Mouse (Mus musculus) megakaryocyte, embryonic 14.5 days (primary cell): ENCODE measurements around the gene Stard7. TPM values are rescaled to one million over a fixed set of nuclear protein-coding genes. Genes with fewer than 3 reads are reported as not detected.

Experiments used
- H3K27me3 ChIP-seq: replicated peaks from 2 replicates; pipeline ENCODE3; 2012; ENCODE audit warnings: inconsistent platforms
- H3K36me3 ChIP-seq: replicated peaks from 2 replicates; pipeline ENCODE3; 2012; ENCODE audit warnings: low read length, inconsistent platforms, mixed read lengths
- H3K4me1 ChIP-seq: 2 replicates; pipeline ENCODE4 v1.6.1; 2012; ENCODE audit warnings: inconsistent platforms
- H3K4me3 ChIP-seq: replicated peaks from 2 replicates; pipeline ENCODE3; 2012; ENCODE audit warnings: moderate library complexity, mild to moderate bottlenecking, inconsistent platforms
- H3K9me3 ChIP-seq: 2 replicates; pipeline ENCODE4 v1.6.1; 2012; ENCODE audit warnings: inconsistent platforms
- FLI1 ChIP-seq: IDR thresholded peaks from 2 replicates; pipeline ENCODE4 v1.6.1; 2012; ENCODE audit warnings: low read length, inconsistent platforms, mixed read lengths
- GATA1 ChIP-seq: IDR thresholded peaks from 3 replicates; pipeline ENCODE4 v1.6.1; 2012; ENCODE audit warnings: mixed read lengths, low read length, inconsistent platforms, borderline replicate concordance
- polyA plus RNA-seq: library from polyadenylated mRNA; stranded (reverse); fragments of >175 nt; gene quantifications from 2 replicates; pipeline ENCODE4 v1.2.3, GENCODE M21; 2012; ENCODE audit warnings: low replicate concordance; ENCODE audit not compliant: insufficient read depth

Stard7 gene
- polyA plus RNA-seq, 1 experiment, result 9.8 TPM

DNA sequence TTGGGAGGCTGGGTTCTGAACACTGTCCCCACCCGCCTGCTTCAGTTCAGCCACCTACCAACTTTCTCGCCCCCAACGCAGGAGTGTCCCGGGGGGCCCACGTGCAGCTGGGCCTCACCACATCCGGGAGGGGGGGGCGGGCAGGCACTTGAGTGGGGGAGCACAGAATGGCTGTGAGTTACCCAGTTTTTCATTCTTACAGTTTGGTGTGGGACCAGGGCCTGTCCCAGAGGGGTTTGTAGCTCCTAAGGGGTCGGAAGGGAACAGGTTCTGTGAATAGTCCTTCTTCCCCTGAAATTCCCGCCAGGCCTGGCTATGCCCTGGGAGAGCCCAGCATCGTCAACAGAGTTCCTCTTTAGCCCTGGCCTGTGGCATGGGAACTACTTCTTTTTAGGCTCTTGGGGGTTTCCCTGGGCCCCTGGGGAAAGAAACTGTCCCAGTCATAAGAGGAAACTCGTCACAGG is 65.1 kb downstream of the Stard7 start:
- Histone ChIP-seq H3K4me3 (peak overlapping the region; percentile 79), H3K27me3 (peaks cover 4% of the 10 kb centered on the region), H3K4me1 (peaks cover 92% of the 10 kb centered on the region), H3K36me3 (peaks cover 8% of the 10 kb centered on the region), H3K9me3 (no peaks in the 10 kb centered on the region)
- TF ChIP-seq FLI1 (no peak), GATA1 (no peak)

DNA sequence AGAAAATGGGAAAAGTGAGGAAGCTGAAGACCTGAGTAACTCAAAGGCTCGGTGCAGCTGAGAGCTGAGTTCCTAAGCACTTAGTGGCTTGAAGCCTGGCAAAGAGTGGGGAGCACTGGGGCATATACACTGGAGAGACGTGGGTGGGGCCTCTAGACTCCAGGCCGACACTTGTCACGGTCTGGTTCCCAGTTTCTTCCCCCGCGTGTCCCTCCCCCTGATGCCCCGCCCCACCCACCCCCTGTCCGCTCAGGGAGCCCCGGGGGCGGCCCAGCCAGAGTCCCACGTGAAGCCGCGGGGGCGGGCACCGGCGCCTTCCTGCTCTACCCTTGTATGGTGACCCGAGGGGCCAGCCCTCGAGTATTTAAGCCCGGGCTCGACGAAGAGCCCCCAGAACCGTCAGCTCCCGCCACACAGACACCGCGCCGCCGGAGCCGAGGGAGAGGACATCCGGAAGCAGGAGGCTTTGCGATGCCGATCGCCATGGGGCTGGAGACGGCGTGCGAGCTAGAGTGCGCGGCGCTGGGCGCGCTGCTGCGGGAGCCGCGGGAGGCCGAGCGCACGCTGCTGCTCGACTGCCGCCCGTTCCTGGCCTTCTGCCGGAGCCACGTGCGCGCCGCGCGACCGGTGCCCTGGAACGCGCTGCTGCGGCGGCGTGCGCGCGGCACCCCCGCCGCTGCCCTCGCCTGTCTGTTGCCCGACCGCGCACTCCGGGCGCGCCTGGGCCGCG is 65.9 kb downstream of the Stard7 start, which contains the start of gene Dusp2:
Gene Dusp2 (plus strand): TSS at position 393 of the 730 bp plus-strand sequence.
- Histone ChIP-seq H3K4me3 (peak within 1 kb of the TSS; percentile 96), H3K4me1 (peaks cover 91% of the 10 kb centered on the region)

DNA sequence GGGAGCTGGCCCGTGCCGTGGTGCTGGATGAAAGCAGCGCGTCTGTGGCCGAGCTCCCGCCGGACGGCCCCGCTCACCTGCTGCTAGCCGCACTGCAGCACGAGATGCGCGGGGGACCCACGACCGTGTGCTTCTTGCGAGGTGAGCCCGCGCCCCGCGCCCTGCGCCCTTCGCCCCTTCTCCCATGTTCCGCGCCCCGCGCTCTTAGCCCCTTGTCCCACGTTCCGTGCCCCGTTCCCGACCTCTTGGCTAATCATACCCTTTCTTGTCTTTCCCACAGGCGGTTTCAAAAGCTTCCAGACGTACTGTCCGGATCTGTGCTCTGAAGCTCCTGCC is 66.4 kb downstream of the Stard7 start:
- H3K4me1 ChIP-seq, result peaks cover 94% of the 10 kb centered on the region
- peak overlapping the region; percentile 96 for H3K4me3 ChIP-seq
- no peaks in the 10 kb centered on the region for H3K9me3 ChIP-seq
- H3K27me3 ChIP-seq, result peaks cover 5% of the 10 kb centered on the region
- TF ChIP-seq FLI1, result no peak
- TF ChIP-seq GATA1, result no peak
- peaks cover 8% of the 10 kb centered on the region for H3K36me3 ChIP-seq

More for the DNA sequence above, 65.9 kb downstream of the Stard7 start, which contains the start of gene Dusp2:
- TF ChIP-seq GATA1, result no peak
- no peak for TF ChIP-seq FLI1
- Histone ChIP-seq H3K27me3 (peaks cover 4% of the 10 kb centered on the region), H3K36me3 (peaks cover 8% of the 10 kb centered on the region), H3K9me3 (no peaks in the 10 kb centered on the region)

DNA sequence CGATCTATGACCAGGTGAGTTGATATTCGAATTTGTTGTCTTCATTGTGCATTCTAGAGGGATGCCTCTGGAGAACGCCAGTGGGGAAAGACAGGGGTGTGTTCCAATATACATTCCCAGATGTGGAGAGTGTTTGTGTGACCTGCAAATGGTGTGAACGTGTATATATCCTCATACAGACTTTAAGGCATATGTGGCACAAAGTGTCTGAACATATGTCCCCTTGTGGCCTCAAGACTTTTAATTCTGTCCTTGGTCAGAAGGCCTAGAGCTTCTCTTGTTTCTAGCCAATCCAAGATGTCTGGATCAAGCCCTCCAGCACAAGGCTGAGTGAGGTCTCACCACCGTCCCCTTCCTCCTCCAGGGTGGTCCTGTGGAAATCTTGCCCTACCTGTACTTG is 66.9 kb downstream of the Stard7 start:
- TF ChIP-seq GATA1, result no peak
- no peak for TF ChIP-seq FLI1
- Histone ChIP-seq H3K9me3 (no peaks in the 10 kb centered on the region), H3K36me3 (peaks cover 8% of the 10 kb centered on the region), H3K4me3 (peak overlapping the region; percentile 96), H3K4me1 (peaks cover 90% of the 10 kb centered on the region), H3K27me3 (peaks cover 9% of the 10 kb centered on the region)

DNA sequence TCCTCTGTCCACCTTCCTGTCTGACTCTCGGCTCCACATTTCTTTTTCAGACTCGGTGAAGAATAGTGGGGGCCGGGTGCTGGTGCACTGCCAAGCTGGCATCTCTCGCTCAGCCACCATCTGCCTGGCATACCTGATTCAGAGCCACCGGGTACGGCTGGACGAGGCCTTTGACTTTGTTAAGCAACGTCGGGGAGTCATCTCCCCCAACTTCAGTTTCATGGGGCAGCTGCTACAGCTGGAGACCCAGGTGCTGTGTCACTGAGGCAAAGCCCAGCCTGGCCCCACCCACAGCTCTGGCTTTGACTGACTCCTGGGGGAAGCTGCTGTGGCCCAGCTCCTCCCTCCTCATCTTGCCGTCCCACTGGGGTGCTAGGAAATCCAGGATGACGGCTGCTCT is 67.5 kb downstream of the Stard7 start:
- Histone ChIP-seq H3K36me3 (peaks cover 8% of the 10 kb centered on the region), H3K4me3 (peak overlapping the region; percentile 96), H3K27me3 (peaks cover 11% of the 10 kb centered on the region), H3K4me1 (peaks cover 86% of the 10 kb centered on the region), H3K9me3 (no peaks in the 10 kb centered on the region)
- no peak for TF ChIP-seq GATA1
- no peak for TF ChIP-seq FLI1

DNA sequence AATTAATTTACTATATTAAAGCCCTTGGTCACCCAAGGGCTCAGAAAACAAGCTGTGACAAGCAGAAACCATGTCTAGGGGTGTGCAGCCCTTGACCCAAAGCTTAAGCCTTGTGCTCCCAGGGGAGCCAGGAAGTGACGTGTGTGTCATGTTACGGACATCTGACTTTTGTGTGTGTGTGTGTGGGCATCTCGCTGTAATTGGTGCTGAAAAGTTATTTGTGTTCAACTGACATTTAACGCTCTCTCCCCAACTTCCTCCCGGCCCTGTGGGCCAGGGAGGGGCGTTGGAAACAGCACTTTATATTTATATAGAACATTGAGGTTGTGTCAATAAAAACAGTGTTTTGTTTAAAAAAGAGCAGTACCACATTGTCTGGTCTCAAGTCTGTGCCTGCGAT is 68.0 kb downstream of the Stard7 start:
- TF ChIP-seq FLI1 (no peak), GATA1 (no peak)
- no peaks in the 10 kb centered on the region for H3K9me3 ChIP-seq
- peaks cover 16% of the 10 kb centered on the region for H3K27me3 ChIP-seq
- peak overlapping the region; percentile 83 for H3K4me3 ChIP-seq
- H3K36me3 ChIP-seq, result peaks cover 8% of the 10 kb centered on the region
- peaks cover 86% of the 10 kb centered on the region for H3K4me1 ChIP-seq

DNA sequence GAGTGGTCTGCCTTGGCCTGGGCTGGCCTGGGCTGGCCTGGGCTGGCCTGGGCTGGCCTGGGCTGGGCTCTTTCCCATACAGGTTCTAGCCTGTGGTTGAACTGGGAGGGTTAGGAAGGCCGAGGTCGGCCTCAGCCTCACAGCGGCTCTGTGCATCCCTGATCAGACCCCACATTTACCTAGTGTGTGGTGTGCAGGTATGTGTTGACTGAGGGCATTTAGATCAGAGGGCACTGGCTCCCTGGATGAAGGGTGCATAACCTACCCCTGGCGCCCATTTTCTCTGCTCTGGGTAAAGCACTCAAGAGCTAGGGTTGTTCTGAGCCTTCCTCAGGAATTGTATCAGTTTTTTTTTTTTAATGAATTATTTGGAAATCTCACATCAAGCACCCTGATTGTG is 68.4 kb downstream of the Stard7 start, which contains the start of gene Astl:
Gene Astl (plus strand): TSS at position 224 of the 400 bp plus-strand sequence.
- Histone ChIP-seq H3K4me1 (peaks cover 86% of the 10 kb centered on the region), H3K27me3 (peaks cover 20% of the 10 kb centered on the region), H3K4me3 (peak within 1 kb of the TSS; percentile 96), H3K36me3 (peaks cover 8% of the 10 kb centered on the region), H3K9me3 (no peaks in the 10 kb centered on the region)
- TF ChIP-seq GATA1 (no peak), FLI1 (no peak)

DNA sequence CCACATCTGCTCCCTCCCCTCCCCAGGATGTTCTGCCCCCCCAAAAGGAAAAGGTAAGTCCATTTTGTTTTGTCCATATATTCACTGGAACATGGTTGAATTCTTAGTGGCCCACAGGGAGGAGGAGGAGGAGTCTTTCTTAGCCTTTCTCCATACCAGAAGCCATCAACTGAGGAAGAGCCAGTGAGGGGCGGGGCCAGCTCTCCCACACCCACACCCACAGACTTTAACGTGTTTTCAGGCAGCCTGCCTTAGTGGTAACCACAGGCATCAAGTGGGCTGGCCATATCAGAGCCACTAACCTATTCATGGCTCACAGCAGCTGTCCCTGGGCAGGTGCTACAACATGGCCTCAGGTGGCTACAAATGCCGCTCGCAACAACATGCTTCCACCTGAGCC is 68.8 kb downstream of the Stard7 start:
- TF ChIP-seq GATA1 (no peak), FLI1 (no peak)
- peaks cover 86% of the 10 kb centered on the region for H3K4me1 ChIP-seq
- peaks cover 24% of the 10 kb centered on the region for H3K27me3 ChIP-seq
- no peaks in the 10 kb centered on the region for H3K9me3 ChIP-seq
- peaks cover 8% of the 10 kb centered on the region for H3K36me3 ChIP-seq
- peak overlapping the region; percentile 42 for H3K4me3 ChIP-seq

DNA sequence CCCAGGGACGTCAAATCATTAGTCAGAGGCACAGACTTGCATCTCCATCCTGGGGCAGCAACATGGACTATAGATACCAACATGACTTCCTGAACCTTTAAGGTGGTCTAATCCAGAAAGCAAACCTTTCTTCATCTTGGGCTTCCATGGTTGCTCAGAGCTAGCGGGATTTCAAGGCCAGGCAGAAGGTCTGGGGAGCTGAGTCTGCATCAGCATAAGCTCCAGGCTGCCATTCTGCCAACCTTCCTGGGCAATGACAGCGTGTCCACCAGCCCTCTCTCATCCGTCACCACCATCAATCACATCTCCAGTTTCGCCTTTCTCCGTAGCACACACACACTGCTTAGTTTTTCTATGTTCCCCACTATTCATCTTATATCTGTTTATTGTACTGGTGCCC is 69.2 kb downstream of the Stard7 start:
- Histone ChIP-seq H3K4me1 (peaks cover 84% of the 10 kb centered on the region), H3K27me3 (peaks cover 28% of the 10 kb centered on the region), H3K36me3 (peaks cover 8% of the 10 kb centered on the region), H3K9me3 (no peaks in the 10 kb centered on the region), H3K4me3 (peak overlapping the region; percentile 23)
- TF ChIP-seq GATA1 (no peak), FLI1 (no peak)

DNA sequence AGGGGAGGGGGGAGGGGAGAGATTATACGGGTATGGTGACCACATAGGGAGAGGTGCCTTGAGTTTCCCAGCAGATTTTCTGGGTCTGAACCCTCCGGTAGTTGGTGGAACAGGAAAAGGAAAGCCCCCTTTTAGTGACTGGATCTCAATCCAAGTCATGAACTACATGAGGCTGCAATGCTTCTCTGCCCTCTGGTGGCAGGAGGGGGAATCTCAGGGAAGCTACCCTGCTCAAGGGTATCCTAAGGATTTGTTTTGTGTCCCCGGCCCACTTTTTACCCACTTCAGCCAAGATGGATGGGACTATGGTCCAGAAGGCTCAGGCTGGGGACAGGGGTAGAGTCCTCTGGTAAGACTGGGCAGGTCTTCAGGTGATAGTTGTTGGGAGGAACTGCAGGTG is 71.1 kb downstream of the Stard7 start:
- Histone ChIP-seq H3K4me1 (peaks cover 65% of the 10 kb centered on the region), H3K9me3 (no peaks in the 10 kb centered on the region), H3K27me3 (peaks cover 47% of the 10 kb centered on the region), H3K4me3 (no peak overlapping the region), H3K36me3 (peaks cover 8% of the 10 kb centered on the region)
- no peak for TF ChIP-seq FLI1
- TF ChIP-seq GATA1, result no peak
